Mouse (Mus musculus) stomach, adult 2 months (tissue): ENCODE data around the gene Hpgd. TPM values are rescaled to one million over a fixed set of nuclear protein-coding genes. Genes with fewer than 3 reads are reported as not detected.

Experiments used
- polyA plus RNA-seq: library from polyadenylated mRNA; depleted of rRNA; stranded (reverse); fragments of >200 nt; gene quantifications from 2 replicates; pipeline ENCODE4 v1.2.3, GENCODE M21; 2012; rRNA removed

Hpgd gene
- 4.9 and 6.0 TPM in 2 replicates for polyA plus RNA-seq

GRCm38 (mm10) chr8:56294373-56294877 lies at the start of gene Hpgd:
Gene Hpgd, plus strand, starts transcription at chr8:56294585.

